Mouse (Mus musculus): ENCODE measurements at regions not wholly inside any gene's neighbourhood (a gene's known extent, or its start where the extent isn't known, plus 50 kb on each side); places are given as distances from the start of the nearest gene placed in this dataset.

DNA sequence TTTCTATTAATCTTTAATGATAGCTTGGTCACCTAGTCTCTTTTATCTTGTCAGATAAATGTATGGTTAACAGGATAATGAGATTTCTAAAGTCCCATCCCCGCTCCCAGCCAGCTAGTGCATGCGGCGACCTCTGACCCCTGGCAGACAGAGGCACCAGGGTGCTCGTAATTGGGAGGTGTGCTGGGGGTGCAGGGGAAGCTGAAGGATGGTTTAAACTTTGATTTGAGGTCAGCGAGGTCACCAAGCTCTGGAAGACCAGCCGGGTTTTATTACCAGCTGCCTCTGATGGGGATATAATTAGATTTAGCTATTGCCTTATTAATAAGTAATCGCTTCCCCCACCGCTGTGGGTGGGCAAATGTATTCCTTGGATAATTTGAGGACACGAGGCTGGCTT, 276.5 kb downstream of the Uaca start:
- WGBS: 45% methylated on average over 9 of the region's 9 CpGs
- no peak for TF ChIP-seq CTCF (IDR thresholded peaks at IDR 0.05; ENCODE audit: low read depth)
- H3K4me1 ChIP-seq (replicated peaks; ENCODE audit: control insufficient read depth, insufficient read depth, low read length): no peaks in the 10 kb centered on the region

DNA sequence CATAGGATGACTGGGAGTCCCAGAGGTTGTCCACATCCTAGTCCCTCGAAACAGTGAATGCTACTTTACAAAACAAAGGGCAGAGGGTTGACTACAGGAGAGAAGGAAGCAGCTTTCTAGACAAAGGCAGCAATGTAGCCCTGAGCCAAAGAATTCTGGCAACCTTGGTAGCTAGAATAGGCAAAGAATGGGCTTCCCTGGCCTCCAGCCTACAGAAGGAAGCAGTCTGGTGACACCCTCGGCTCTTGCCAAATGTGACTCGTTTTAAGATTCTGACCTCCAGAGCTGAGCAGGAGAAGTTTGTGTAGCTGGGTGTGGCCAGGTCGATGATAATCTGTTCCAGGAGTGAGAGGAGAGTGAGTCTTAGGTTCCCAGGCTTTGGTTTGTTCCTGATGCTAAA, 279.1 kb downstream of the Uaca start:
- Histone ChIP-seq H3K36me3 (ENCODE audit: control insufficient read depth, insufficient read depth) (no peaks in the 10 kb centered on the region), H3K4me2 (replicated peaks; ENCODE audit: low read depth) (no peak overlapping the region), H3K27me3 (replicated peaks; ENCODE audit: control insufficient read depth, insufficient read depth, low read length) (no peaks in the 10 kb centered on the region), H3K27ac (ENCODE audit: low read depth, low read length) (no peak overlapping the region), H3K9ac (ENCODE audit: low read depth, low read length) (no peak overlapping the region), H3K4me1 (replicated peaks; ENCODE audit: control insufficient read depth, insufficient read depth, low read length) (no peaks in the 10 kb centered on the region), H3K9me3 (ENCODE audit: control insufficient read depth) (no peaks in the 10 kb centered on the region), H3K4me3 (ENCODE audit: low read depth, low read length) (no peak overlapping the region)
- no peak for ATAC-seq
- no peak for TF ChIP-seq CTCF (IDR thresholded peaks at IDR 0.05; ENCODE audit: low read depth)
- WGBS: 45% methylated on average over 4 of the region's 4 CpGs

More for the DNA sequence above, 276.5 kb downstream of the Uaca start:
- Histone ChIP-seq H3K4me3 (ENCODE audit: low read depth, low read length) (no peak overlapping the region), H3K27me3 (replicated peaks; ENCODE audit: control insufficient read depth, insufficient read depth, low read length) (no peaks in the 10 kb centered on the region), H3K36me3 (ENCODE audit: control insufficient read depth, insufficient read depth) (no peaks in the 10 kb centered on the region), H3K27ac (ENCODE audit: low read depth, low read length) (no peak overlapping the region), H3K4me2 (replicated peaks; ENCODE audit: low read depth) (no peak overlapping the region), H3K9me3 (ENCODE audit: control insufficient read depth) (no peaks in the 10 kb centered on the region), H3K9ac (ENCODE audit: low read depth, low read length) (no peak overlapping the region)
- no peak for ATAC-seq

DNA sequence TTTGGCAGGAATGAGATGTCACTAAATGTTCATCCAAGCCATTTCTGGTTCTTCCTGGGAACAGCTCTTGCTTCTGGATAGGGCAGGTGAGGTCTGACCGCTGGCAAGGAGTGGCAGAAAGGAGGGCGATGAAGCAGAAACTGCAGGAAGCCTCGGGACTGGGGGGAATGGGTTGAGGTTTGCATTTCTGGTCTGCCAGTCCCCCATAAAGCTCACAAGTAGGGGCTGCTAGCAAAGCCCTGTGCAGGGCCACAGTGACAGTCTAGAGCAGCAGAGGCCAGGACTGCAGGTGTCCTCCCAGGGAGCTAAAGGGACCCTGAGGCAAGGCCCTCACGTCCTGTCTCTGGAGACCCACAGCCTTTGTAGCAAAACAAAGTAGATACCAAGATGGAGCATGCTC, 280.7 kb downstream of the Uaca start:
- Histone ChIP-seq H3K4me2 (replicated peaks; ENCODE audit: low read depth) (no peak overlapping the region), H3K27ac (ENCODE audit: low read depth, low read length) (no peak overlapping the region), H3K27me3 (replicated peaks; ENCODE audit: control insufficient read depth, insufficient read depth, low read length) (no peaks in the 10 kb centered on the region), H3K9me3 (ENCODE audit: control insufficient read depth) (no peaks in the 10 kb centered on the region), H3K4me3 (ENCODE audit: low read depth, low read length) (no peak overlapping the region), H3K4me1 (replicated peaks; ENCODE audit: control insufficient read depth, insufficient read depth, low read length) (no peaks in the 10 kb centered on the region), H3K36me3 (ENCODE audit: control insufficient read depth, insufficient read depth) (no peaks in the 10 kb centered on the region), H3K9ac (ENCODE audit: low read depth, low read length) (no peak overlapping the region)
- no peak for ATAC-seq
- no peak for TF ChIP-seq CTCF (IDR thresholded peaks at IDR 0.05; ENCODE audit: low read depth)
- WGBS: 83% methylated on average over 4 of the region's 4 CpGs

DNA sequence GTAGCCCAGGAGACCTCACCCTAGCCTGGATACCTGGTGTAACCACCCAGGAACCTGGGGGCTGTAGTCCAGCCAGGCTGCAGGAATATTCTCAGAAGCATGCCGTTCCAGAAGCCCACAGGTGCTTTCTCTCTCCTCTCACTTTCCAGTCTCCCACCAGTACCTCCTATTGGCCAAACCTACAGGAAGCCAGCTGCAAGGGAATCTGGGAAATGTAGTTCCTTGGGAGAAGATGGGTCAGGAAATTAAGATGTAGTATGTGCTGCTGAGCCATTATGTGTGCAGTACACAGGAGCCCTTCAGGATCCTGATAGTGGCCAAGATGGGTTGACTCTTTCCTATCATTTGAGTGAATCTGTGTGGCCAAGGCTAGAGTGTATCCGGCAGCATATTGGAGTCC, 282.8 kb downstream of the Uaca start:
- Histone ChIP-seq H3K9me3 (ENCODE audit: control insufficient read depth) (no peaks in the 10 kb centered on the region), H3K27me3 (replicated peaks; ENCODE audit: control insufficient read depth, insufficient read depth, low read length) (no peaks in the 10 kb centered on the region), H3K4me1 (replicated peaks; ENCODE audit: control insufficient read depth, insufficient read depth, low read length) (no peaks in the 10 kb centered on the region), H3K9ac (ENCODE audit: low read depth, low read length) (no peak overlapping the region), H3K27ac (ENCODE audit: low read depth, low read length) (no peak overlapping the region), H3K4me3 (ENCODE audit: low read depth, low read length) (no peak overlapping the region), H3K4me2 (replicated peaks; ENCODE audit: low read depth) (no peak overlapping the region), H3K36me3 (ENCODE audit: control insufficient read depth, insufficient read depth) (no peaks in the 10 kb centered on the region)
- 68% methylated on average over 2 of the region's 2 CpGs for WGBS
- no peak for TF ChIP-seq CTCF (IDR thresholded peaks at IDR 0.05; ENCODE audit: low read depth)
- no peak for ATAC-seq

DNA sequence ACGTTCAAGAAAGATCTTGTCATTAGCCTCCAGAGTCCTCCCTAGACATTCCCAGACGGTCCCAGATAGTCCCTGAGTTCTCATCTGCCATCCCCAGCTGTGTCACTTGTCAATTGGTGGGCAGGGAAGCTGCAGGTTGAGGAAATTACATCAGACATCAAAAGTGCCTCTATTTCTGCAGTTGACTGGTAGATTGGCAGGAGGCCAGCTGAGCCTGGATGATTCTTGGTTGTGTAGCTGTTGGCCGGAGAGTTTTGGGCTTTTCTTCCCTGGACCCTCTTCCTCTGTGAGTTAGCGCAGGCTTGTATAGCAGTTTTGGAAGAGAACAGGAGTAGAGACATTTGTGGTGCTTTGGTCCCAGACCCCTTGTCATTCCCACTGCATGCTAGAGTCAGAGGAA, 283.5 kb downstream of the Uaca start:
- no peak overlapping the region for H3K9ac ChIP-seq (ENCODE audit: low read depth, low read length)
- H3K4me1 ChIP-seq (replicated peaks; ENCODE audit: control insufficient read depth, insufficient read depth, low read length): no peaks in the 10 kb centered on the region
- no peaks in the 10 kb centered on the region for H3K27me3 ChIP-seq (replicated peaks; ENCODE audit: control insufficient read depth, insufficient read depth, low read length)
- H3K27ac ChIP-seq (ENCODE audit: low read depth, low read length): no peak overlapping the region
- H3K36me3 ChIP-seq (ENCODE audit: control insufficient read depth, insufficient read depth): no peaks in the 10 kb centered on the region
- H3K4me2 ChIP-seq (replicated peaks; ENCODE audit: low read depth): no peak overlapping the region
- 73% methylated on average over 4 of the region's 4 CpGs for WGBS
- no peak for TF ChIP-seq CTCF (IDR thresholded peaks at IDR 0.05; ENCODE audit: low read depth)
- H3K9me3 ChIP-seq (ENCODE audit: control insufficient read depth): no peaks in the 10 kb centered on the region
- ATAC-seq: no peak
- no peak overlapping the region for H3K4me3 ChIP-seq (ENCODE audit: low read depth, low read length)

GRCm38 (mm10) chr9:61081474-61082021, 287.2 kb downstream of the Uaca start:
- TF ChIP-seq CTCF (IDR thresholded peaks at IDR 0.05; ENCODE audit: low read depth): no peak
- no peak overlapping the region for H3K27ac ChIP-seq (ENCODE audit: low read depth, low read length)
- H3K36me3 ChIP-seq (ENCODE audit: control insufficient read depth, insufficient read depth): no peaks in the 10 kb centered on the region
- no peak overlapping the region for H3K9ac ChIP-seq (ENCODE audit: low read depth, low read length)
- WGBS: 75% methylated on average over 16 of the region's 16 CpGs
- no peaks in the 10 kb centered on the region for H3K9me3 ChIP-seq (ENCODE audit: control insufficient read depth)
- H3K4me1 ChIP-seq (replicated peaks; ENCODE audit: control insufficient read depth, insufficient read depth, low read length): no peaks in the 10 kb centered on the region
- ATAC-seq: no peak
- H3K4me2 ChIP-seq (replicated peaks; ENCODE audit: low read depth): no peak overlapping the region
- H3K27me3 ChIP-seq (replicated peaks; ENCODE audit: control insufficient read depth, insufficient read depth, low read length): no peaks in the 10 kb centered on the region
- H3K4me3 ChIP-seq (ENCODE audit: low read depth, low read length): no peak overlapping the region

GRCm38 (mm10) chr9:61084655-61085230, 287.4 kb upstream of the Tle3 start:
- Histone ChIP-seq H3K4me1 (replicated peaks; ENCODE audit: control insufficient read depth, insufficient read depth, low read length) (no peaks in the 10 kb centered on the region), H3K4me2 (replicated peaks; ENCODE audit: low read depth) (no peak overlapping the region), H3K9me3 (ENCODE audit: control insufficient read depth) (no peaks in the 10 kb centered on the region), H3K4me3 (ENCODE audit: low read depth, low read length) (no peak overlapping the region), H3K9ac (ENCODE audit: low read depth, low read length) (no peak overlapping the region), H3K27me3 (replicated peaks; ENCODE audit: control insufficient read depth, insufficient read depth, low read length) (no peaks in the 10 kb centered on the region), H3K27ac (ENCODE audit: low read depth, low read length) (no peak overlapping the region), H3K36me3 (ENCODE audit: control insufficient read depth, insufficient read depth) (no peaks in the 10 kb centered on the region)
- ATAC-seq: no peak
- WGBS: 63% methylated on average over 13 of the region's 13 CpGs
- no peak for TF ChIP-seq CTCF (IDR thresholded peaks at IDR 0.05; ENCODE audit: low read depth)
